Mouse (Mus musculus) olfactory bulb, adult 2 months (tissue): ENCODE results near the gene Arl5a.

Source experiments
- CTCF ChIP-seq: fragments of 200-500 bp; IDR thresholded peaks from 2 replicates; pipeline ENCODE4 v1.5.1; 2012; ENCODE audit warnings: low read depth, mild to moderate bottlenecking, low read length, moderate library complexity; ENCODE audit not compliant: insufficient read depth
- POLR2A ChIP-seq: fragments of 200-500 bp; IDR thresholded peaks from 2 replicates; pipeline ENCODE4 v1.6.1; 2012; ENCODE audit warnings: mild to moderate bottlenecking, low read depth, low read length, moderate library complexity; ENCODE audit not compliant: insufficient read depth

DNA sequence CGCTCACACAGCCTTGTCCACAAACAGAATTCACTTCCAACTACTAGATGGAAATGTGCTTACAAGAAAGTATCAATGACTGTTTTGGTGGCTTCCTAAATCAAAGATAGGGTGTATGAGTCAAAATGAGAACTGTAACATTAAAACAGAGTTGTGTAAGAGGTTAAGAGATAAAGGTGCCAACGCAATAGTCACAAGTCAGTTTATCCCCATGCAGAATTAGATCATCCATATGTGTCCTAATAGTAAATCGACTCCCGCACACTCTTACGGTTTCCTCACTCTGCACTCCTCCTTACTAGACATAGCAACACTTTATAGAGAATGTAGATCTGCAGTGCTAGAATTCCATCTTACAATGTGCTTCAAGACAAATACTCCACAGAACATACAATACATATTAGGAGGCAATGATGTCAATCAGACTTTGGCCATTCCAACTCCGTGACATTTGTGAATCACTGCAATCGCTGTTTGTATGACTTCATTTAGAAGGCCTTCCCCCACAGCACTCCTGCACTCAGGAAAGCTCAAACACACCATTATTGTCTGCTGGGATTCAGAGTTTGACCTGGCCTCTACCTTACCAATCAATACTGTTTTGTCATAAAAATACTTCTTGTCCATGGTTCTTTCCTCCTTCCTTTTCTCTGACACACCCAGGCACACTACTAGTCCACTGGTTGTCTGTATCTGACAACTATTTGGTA, 4.5 kb downstream of the Arl5a start:
- no peak for TF ChIP-seq CTCF
- TF ChIP-seq POLR2A = no peak
